Mouse (Mus musculus) kidney, adult 8-10 months (tissue): ENCODE measurements around the gene Proca1.

Experiments used
- DNase-seq, 2 experiments: peaks; one replicate each; pipeline ENCODE4 v3.0.0; 2022

Gene Proca1

GRCm38 (mm10) chr11:78240193-78240857 lies 47.1 kb downstream of the Proca1 start:
- no peak for DNase-seq

GRCm38 (mm10) chr11:78245261-78245626 lies 52.1 kb downstream of the Proca1 start:
- peak in 1 of 2 experiments; percentile 17 for DNase-seq

- DNase-seq = peak; percentile 86 to 94
Observed at GRCm38 (mm10) chr11:78245627-78246317, 52.6 kb downstream of the Proca1 start, which contains the start of the genes Sdf2 and Supt6. TSS of gene Sdf2 (plus strand) at chr11:78245746. TSS of gene Supt6 (minus strand) at chr11:78245987.

- no peak for DNase-seq
Observed at GRCm38 (mm10) chr11:78246318-78247011, 53.3 kb downstream of the Proca1 start.

GRCm38 (mm10) chr11:78247012-78247348 lies 53.8 kb downstream of the Proca1 start:
- DNase-seq = no peak

- DNase-seq = no peak
Observed at GRCm38 (mm10) chr11:78247727-78248140, 54.5 kb downstream of the Proca1 start.
